Mouse (Mus musculus) ES-CJ7 (cell line): ENCODE results near the gene Phb.

Source experiments
- DNase-seq: peaks from one replicate; pipeline ENCODE4 v3.0.0; 2011; ENCODE audit warnings: low read depth, low spot score

Phb gene

DNA sequence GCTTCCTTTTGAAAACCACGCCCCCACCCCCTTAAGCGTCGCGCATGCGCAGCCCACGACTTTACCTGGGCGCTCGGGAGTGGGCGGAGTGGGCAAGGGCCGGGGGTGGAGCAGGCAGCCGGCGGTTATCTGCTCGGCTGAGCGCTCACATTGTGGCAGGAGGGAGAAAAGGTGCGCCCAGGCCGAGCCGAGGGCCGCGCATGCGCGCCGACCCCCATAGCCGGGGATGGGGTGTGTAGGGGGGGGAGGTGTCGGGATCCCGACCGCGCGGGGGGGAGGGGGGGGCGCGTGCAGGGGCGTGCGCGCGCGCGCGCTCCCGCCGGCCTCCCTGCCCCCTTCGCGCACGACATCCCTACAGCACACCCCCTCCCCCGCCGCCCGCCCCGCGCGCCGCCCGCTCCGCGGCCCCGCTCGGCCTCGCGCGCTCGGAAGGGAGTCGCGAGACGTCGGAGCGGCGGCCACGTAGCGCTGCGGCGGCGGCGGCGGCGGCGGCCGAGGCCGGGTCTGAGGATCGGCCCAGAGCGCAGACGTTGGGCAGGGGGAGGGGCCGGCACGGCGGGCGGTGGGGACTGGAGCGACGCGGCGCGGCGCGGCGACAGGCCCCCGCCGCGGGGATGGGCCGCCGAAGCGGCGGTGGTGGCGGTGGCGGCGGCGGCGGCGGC, 45.9 kb downstream of the Phb start, which contains the start of gene Zfp652:
TSS of gene Zfp652 (plus strand) at position 111 of the 662 bp plus-strand sequence.
- DNase-seq: peak; percentile 99

DNA sequence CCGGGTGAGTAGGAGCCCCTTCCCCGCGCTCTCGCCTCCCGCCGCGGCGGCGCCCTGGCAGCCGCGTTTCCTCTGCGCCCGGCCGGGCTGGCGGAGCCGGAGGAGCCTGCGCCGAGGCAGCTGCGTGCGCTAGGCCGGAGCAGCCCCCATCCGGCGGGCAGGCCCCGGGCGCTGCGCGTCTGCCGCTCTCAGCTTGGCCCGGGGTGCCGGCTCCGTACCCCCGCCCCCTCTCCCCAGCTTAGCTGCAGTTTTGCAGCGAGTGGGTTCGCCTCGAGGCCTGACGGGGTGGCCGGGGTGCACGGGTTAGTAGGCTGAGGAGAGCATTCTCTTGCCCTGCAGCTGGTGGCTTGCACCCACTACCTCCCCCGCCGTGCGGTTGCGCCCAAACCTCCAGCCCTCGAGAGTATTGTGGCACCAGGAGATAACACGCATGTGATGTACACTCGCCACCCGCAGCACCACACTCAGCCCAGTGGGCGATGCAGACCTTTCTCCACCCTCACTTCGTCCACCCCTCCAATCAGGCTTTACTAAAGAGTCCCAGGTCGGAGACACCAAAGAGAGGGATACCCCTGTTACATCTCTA, 46.6 kb downstream of the Phb start:
- peak; percentile 37 for DNase-seq

DNA sequence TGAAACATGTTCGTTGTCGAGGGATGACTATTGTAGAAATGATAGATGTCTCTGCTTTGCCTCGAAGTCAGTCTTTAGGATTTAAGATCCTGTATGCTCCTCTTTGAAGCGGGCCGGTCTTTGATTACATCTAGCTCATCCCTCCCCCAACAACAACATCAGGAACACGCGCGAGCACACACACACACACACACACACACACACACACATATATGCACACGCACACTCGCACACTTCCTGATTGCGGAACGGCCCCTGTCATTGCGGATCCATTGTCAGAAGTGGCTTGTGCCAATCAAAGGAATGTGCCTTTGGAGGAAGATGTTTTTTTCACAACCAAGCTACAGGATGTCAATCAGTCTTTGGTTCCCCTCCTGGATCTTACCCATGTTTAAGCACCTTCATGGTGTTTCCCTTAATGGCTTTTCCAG, 47.1 kb downstream of the Phb start:
- DNase-seq: no peak

DNA sequence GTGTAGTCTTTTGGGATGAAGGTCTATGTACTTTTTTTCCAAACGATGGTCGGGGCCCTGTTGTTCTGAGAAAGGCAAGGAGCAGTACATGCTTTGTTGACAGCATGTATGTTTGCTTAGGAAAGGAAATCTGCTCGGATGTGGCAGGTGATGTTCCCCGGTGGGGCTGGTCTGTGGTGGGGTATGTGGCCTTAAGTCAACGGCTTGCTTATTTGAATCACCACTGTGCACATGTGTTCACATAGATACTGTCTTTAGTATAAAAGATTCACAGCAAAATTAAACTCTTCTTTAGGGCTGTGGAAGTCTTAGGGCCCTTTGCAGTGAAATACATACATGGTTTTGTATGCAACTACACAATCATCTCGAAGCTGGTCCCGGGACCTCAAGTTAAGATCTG, 47.7 kb downstream of the Phb start:
- no peak for DNase-seq

DNA sequence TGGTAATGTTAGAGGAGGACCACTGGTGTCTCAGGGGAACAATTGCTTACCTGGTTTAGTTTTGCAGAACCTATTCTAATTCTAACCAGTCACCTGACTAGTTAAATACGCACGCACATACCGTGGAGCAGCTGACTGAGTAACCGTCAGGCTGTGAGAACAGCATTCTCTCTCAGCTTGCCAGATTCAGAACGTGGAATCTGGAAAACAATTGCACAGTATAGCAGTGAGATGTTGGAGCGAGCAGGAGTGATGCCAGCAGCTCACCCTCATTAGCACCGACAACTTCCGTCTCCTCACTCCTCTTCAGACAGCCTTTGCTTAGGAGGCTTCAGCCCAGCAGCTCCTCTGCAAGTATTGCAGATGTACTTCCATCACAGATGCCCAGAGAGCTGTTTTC, 49.4 kb downstream of the Phb start:
- no peak for DNase-seq

DNA sequence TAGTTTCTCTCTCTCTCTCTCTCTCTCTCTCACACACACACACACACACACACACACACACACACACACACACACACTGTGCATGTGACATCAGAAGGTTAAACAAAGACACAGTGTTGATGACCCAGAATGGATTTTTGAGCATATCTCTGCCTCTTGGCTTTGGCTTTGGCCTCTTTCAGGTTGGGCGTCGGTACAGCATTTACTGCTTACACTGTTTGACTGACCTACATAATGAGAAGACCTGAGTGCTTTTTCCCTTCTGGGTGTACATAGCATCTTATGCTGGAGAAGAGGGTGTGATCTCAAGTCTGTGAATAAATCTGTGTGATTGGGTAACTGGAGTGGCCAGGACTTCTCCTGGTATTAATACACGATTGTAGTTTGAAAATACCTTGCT, 52.6 kb downstream of the Phb start:
- no peak for DNase-seq

DNA sequence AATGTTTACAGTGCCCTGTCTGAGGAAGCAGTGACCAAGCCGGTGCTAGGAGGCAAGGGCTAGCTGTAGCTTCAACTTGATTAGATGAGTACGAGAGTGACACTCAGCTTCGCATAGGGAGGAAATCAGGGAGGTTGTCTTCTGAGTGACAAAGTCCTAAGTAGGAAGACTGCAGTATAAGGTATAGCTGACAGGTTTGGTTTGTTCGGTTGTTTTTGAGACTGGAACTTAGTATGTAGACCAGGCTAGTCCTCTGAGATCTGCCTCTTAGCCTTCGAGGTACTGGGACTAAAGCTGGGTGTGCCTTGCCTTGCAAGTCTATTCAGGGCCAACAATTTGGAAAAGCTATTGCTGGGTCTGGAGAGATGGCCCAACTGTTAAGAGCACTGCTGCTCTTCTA, 56.5 kb downstream of the Phb start, which contains the start of gene B130006D01Rik:
TSS of gene B130006D01Rik (plus strand) at position 301 of the 400 bp plus-strand sequence.
- DNase-seq: no peak

DNA sequence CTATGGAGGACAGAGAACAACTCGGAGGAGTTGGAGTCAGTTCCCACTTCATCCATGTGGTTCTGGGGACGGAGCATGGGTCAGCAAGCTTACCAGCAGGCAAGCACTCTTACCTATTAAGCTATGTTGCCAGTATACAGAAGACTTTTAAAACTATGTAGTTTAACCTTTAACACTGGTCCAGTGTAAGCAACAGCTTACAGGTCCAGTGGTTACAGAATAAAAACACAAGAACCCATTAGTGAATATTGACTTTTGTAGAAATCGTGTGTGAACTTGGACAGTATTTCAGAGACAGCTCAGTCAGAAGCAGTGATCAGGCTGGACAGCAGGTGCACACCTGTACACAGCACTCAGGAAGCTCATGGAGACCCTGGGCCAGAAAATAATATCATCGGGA, 57.7 kb downstream of the Phb start:
- no peak for DNase-seq

DNA sequence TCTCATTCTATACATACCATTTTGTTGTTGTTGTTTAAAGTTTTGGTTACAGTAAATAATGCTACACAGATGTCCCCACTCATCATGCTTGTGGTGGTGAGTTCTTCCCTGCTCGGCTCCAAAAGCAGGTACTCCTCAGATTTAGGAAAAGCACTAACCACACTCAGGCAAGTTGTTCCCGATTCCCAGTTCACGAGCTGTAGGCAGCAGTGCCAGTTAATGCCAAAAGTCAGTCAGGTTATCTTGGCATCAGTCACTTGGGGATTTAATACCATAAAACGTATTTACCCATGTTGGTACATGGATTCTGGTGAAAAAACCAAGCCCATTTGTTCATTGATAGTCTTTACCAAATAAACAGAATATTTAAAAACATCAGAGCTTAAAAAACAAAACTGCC, 59.4 kb downstream of the Phb start:
- no peak for DNase-seq

DNA sequence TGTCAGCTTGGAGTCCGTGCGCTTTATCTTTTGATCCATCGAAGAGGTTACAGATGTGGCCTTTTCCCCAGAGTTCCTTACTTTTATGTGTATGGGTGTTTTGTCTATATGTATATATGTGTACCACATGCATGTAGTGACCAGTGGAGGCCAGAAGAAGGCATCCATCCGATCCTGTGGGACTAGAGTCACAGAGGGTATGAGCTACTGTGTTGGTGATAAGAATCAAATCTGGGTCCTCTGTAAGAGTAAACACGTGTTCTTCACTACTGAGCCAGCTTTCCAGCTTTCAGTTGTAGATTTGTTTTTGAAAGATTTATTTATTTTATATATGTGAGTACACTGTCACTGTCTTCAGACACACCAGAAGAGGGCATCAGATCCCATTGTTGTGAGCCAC, 61.2 kb downstream of the Phb start:
- DNase-seq: no peak

DNA sequence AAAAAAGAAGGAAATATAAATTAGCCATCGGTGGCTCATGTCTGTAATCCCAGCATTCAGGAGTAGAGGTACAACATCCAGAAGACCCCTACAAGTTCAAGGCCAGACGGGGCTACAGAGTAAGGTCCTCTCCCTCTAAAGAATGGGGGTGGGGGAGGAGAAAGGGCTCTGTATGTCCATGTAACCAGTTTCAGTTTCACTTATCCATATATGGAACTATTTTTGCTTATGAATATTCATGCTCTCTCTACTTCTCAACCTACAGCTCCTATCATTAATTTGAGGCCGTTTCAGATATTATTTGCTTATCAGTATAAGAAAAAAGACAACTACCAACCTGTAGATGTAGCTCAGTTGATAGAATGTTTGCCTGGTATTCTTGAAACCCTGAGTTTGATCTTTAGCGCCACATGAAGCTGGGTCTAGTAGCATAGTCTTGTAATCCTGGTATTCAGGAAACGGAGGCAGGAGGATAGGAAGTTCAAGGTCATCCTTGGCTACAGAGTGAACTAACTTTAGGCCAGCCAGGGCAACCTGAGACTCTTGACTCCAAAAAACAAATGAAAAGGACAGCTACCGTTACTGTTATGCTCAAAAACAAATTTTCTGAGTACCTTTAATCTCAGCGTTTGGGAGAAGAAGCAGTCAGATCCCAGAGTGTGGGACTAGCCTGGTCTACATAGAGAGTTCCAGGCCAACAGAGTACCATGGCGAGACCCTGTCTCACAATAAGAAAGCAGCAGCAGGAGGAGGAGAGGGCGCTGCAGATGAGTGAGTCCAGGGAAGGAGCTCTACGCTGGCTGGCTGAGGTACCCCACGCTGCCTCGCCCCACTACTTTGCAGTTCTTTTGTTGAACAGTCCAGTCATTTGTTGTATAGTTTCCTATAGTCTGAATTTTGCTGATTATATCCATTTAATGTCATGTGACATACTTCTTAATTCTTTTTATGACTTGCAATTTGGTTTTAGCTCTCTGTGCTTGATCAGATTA, 62.5 kb downstream of the Phb start:
- DNase-seq: peak; percentile 18
